In genomic region chr6:122883603-122884002, GRCm38 (mm10) we compare ENCODE assay signal across 27 mouse cellular contexts.
"Had no signal": no experiment of that assay in that cellular context is flagged by ENCODE, and none has a peak within 500 bp of the region (broad histone marks: within the 10 kb centered on the region; RNA-seq: fewer than 3 reads in every experiment).

No protein-coding gene starts in this region.

- H3K4me2 ChIP-seq: heart, embryonic 11.5 days; heart, embryonic 13.5 days; heart, embryonic 15.5 days; hindbrain, embryonic 13.5 days; hindbrain, embryonic 15.5 days; kidney, embryonic 15.5 days; limb, embryonic 13.5 days; limb, embryonic 15.5 days; liver, embryonic 13.5 days; liver, embryonic 15.5 days had no signal

- H3K9ac ChIP-seq: heart, embryonic 13.5 days; heart, embryonic 15.5 days; hindbrain, embryonic 13.5 days; hindbrain, embryonic 15.5 days; kidney, embryonic 15.5 days; limb, embryonic 13.5 days; limb, embryonic 15.5 days; liver, embryonic 13.5 days; liver, embryonic 15.5 days had no signal

- H3K9me3 ChIP-seq: heart, embryonic 13.5 days; heart, embryonic 15.5 days; hindbrain, embryonic 13.5 days; hindbrain, embryonic 15.5 days; kidney, embryonic 15.5 days; limb, embryonic 13.5 days; limb, embryonic 15.5 days; liver, embryonic 13.5 days; liver, embryonic 15.5 days had no signal

- ATAC-seq: hindbrain, postnatal 0 days; intestine, embryonic 16.5 days had no signal

- H3K27me3 ChIP-seq: heart, embryonic 13.5 days; heart, embryonic 15.5 days; hindbrain, embryonic 13.5 days; hindbrain, embryonic 15.5 days; kidney, embryonic 15.5 days; limb, embryonic 13.5 days; limb, embryonic 15.5 days; liver, embryonic 13.5 days; liver, embryonic 15.5 days had no signal

- H3K4me3 ChIP-seq: gastrocnemius, adult 2 months; heart, embryonic 13.5 days; heart, embryonic 15.5 days; hindbrain, embryonic 13.5 days; hindbrain, embryonic 15.5 days; kidney, embryonic 15.5 days; limb, embryonic 13.5 days; limb, embryonic 15.5 days; liver, embryonic 13.5 days; liver, embryonic 15.5 days had no signal

- DNase-seq: gastrocnemius, adult 2 months; gastrocnemius, postnatal 10 days; gastrocnemius, postnatal 25 days; heart, adult 18-20 months; heart, postnatal 14 days; heart, postnatal 36 days; kidney, adult 11 months; kidney, adult 2 months; kidney, adult 9 months; kidney, postnatal 14 days; kidney, postnatal 36 days; layer of hippocampus, adult 9-11 months; layer of hippocampus, postnatal 36 days; left cerebral cortex, postnatal 4 days; liver, embryonic 13.5 days had no signal

- H3K27ac ChIP-seq: gastrocnemius, adult 2 months; heart, embryonic 13.5 days; heart, embryonic 15.5 days; hindbrain, embryonic 13.5 days; hindbrain, embryonic 15.5 days; hindbrain, postnatal 0 days; kidney, embryonic 15.5 days; kidney, postnatal 0 days; limb, embryonic 13.5 days; limb, embryonic 15.5 days; liver, embryonic 13.5 days; liver, embryonic 15.5 days had no signal

- H3K4me1 ChIP-seq: heart, embryonic 13.5 days; heart, embryonic 15.5 days; hindbrain, embryonic 15.5 days; kidney, embryonic 15.5 days; limb, embryonic 13.5 days; limb, embryonic 15.5 days had no signal
